Comparison of ENCODE assay signal across 10 mouse cellular contexts in the genomic region with DNA sequence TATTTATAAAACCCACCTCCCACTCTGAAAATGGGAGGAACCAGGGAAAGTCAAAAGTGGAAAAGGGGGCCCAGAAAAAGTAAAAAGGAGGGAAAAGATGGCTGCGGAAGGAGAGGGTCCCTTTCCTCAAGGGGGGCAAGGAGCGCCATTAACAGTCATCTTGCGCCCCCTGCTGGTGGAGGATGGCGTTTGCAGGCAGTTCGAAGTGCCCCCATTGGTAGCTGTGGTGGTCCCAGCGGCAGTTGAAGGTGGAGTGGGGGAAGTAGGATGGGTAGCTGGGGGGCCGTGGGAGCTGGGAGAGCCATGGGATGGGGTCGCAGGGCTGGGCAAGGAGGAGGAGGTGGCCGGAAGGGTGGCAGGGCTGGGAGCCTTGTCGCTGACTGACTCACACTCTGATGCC. TPM values are rescaled to one million over a fixed set of nuclear protein-coding genes. Genes with fewer than 3 reads are reported as not detected.
DNase-seq lines count a peak whose midpoint lies in the region; TF ChIP-seq lines count a peak whose summit lies in the region.
"Had no signal": no experiment of that assay in that cellular context is flagged by ENCODE, and none has a peak within 500 bp of the region (broad histone marks: within the 10 kb centered on the region; RNA-seq: fewer than 3 reads in every experiment).

No protein-coding gene starts in this region.

- H3K27ac ChIP-seq in layer of hippocampus, adult 2 months, result no peak overlapping the region
- H3K27ac ChIP-seq: heart, embryonic 13.5 days had no signal

- TF ChIP-seq CTCF in layer of hippocampus, adult 2 months (conservative IDR thresholded peaks at IDR 0.05), result peak; percentile 86

- H3K4me3 ChIP-seq in layer of hippocampus, adult 2 months, result no peak overlapping the region
- H3K4me3 ChIP-seq: heart, embryonic 13.5 days; megakaryocyte, embryonic 14.5 days had no signal

- DNase-seq in adrenal gland, adult 2 months, result peak; percentile 55
- no peak for DNase-seq in adrenal gland, adult 8-10 months
- peak; percentile 39 to 75 for DNase-seq in layer of hippocampus, adult 2 months (ENCODE audit: low spot score in 2 of 2)
- no peak for DNase-seq in layer of hippocampus, adult 9-10 months (ENCODE audit: low spot score)
- DNase-seq in adrenal gland, postnatal 36 days, result peak; percentile 64 to 74
- peak; percentile 57 for DNase-seq in gastrocnemius, postnatal 14 days
- peak; percentile 46 for DNase-seq in lung, postnatal 25 days (ENCODE audit: low spot score)
- peak; percentile 44 to 59 for DNase-seq in thymus, adult 18-20 months

- intact Hi-C loops in gastrocnemius, postnatal 14 days (cut with DNase I; ENCODE audit: low total_unique reads), result loop anchor here (2.0 kb wide), 2 partner anchors 43 to 49 kb away; no protein-coding TSS in a partner anchor

RNA-seq across cellular contexts. Expression of a gene that starts 4.2 kb away (rescaled TPM):
- 100 to 1,000 TPM; 183 to 265 TPM for total RNA-seq in adrenal gland, adult 2 months (2021)
- polyA plus RNA-seq in adrenal gland, adult 2 months (2012; rRNA removed), result 61.6 and 66.4 TPM in 2 replicates
- total RNA-seq in adrenal gland, adult 8-10 months (2022), result 100 to 1,000 TPM; 153 to 194 (median 169) TPM
- 10 to 100 TPM; 45.5 to 49.3 TPM for total RNA-seq in layer of hippocampus, adult 2 months (2021)
- 100 to 1,000 TPM; 187 to 222 TPM for total RNA-seq in adrenal gland, postnatal 36 days (2021)
- total RNA-seq in gastrocnemius, postnatal 14 days (2021), result 100 to 1,000 TPM; 105 to 116 TPM

RNA-seq across cellular contexts. Expression of a gene that starts 10.4 kb away (rescaled TPM):
- total RNA-seq in adrenal gland, adult 2 months (2021), result 10 to 100 TPM; 19.8 to 26.1 TPM
- 89.5 and 107 TPM in 2 replicates for polyA plus RNA-seq in adrenal gland, adult 2 months (2012; rRNA removed)
- 10 to 100 TPM; 22.2 to 48.5 (median 32.1) TPM for total RNA-seq in adrenal gland, adult 8-10 months (2022)
- total RNA-seq in layer of hippocampus, adult 2 months (2021), result 10 to 100 TPM; 29.1 to 31.1 TPM
- 10 to 100 TPM; 25.7 to 28.5 TPM for total RNA-seq in adrenal gland, postnatal 36 days (2021)
- total RNA-seq in gastrocnemius, postnatal 14 days (2021), result 1 to 10 TPM; 6.5 to 7.7 TPM

RNA-seq across cellular contexts. Expression of a gene that starts 13.3 kb away (rescaled TPM):
- 100 to 1,000 TPM; 224 to 239 TPM for total RNA-seq in adrenal gland, adult 2 months (2021)
- 247 and 261 TPM in 2 replicates for polyA plus RNA-seq in adrenal gland, adult 2 months (2012; rRNA removed)
- 100 to 1,000 TPM; 197 to 238 (median 210) TPM for total RNA-seq in adrenal gland, adult 8-10 months (2022)
- 100 to 1,000 TPM; 128 to 133 TPM for total RNA-seq in layer of hippocampus, adult 2 months (2021)
- total RNA-seq in adrenal gland, postnatal 36 days (2021), result 100 to 1,000 TPM; 227 to 235 TPM
- 100 to 1,000 TPM; 146 to 154 TPM for total RNA-seq in gastrocnemius, postnatal 14 days (2021)

RNA-seq across cellular contexts. Expression of a gene that starts 26.6 kb away (rescaled TPM):
- 10 to 100 TPM; 30.6 to 51.2 TPM for total RNA-seq in adrenal gland, adult 2 months (2021)
- polyA plus RNA-seq in adrenal gland, adult 2 months (2012; rRNA removed), result 73.0 and 85.8 TPM in 2 replicates
- total RNA-seq in adrenal gland, adult 8-10 months (2022), result 10 to 100 TPM; 53.1 to 99.4 (median 71.8) TPM
- total RNA-seq in layer of hippocampus, adult 2 months (2021), result 100 to 1,000 TPM; 122 to 124 TPM
- 10 to 100 TPM; 38.6 to 41.5 TPM for total RNA-seq in adrenal gland, postnatal 36 days (2021)
- 10 to 100 TPM; 26.2 to 27.4 TPM for total RNA-seq in gastrocnemius, postnatal 14 days (2021)

RNA-seq across cellular contexts. Expression of a gene that starts 54.6 kb away (rescaled TPM):
- 10 to 100 TPM; 26.9 to 27.2 TPM for total RNA-seq in adrenal gland, adult 2 months (2021)
- polyA plus RNA-seq in adrenal gland, adult 2 months (2012; rRNA removed), result 12.8 and 14.7 TPM in 2 replicates
- 10 to 100 TPM; 25.5 to 35.1 (median 32.2) TPM for total RNA-seq in adrenal gland, adult 8-10 months (2022)
- 100 to 1,000 TPM; 106 to 109 TPM for total RNA-seq in layer of hippocampus, adult 2 months (2021)
- 10 to 100 TPM; 27.5 to 29.6 TPM for total RNA-seq in adrenal gland, postnatal 36 days (2021)
- total RNA-seq in gastrocnemius, postnatal 14 days (2021), result 10 to 100 TPM; 33.3 to 38.5 TPM

Comparison
In these comparisons a context has a peak if more than half of its experiments do, and no peak if none do; other contexts are left out.
1. DNase-seq: peak in adrenal gland, adult 2 months (single experiment), layer of hippocampus, adult 2 months (2 of 2), adrenal gland, postnatal 36 days (2 of 2), gastrocnemius, postnatal 14 days (single experiment), lung, postnatal 25 days (single experiment) and thymus, adult 18-20 months (2 of 2); none in adrenal gland, adult 8-10 months (single experiment) and layer of hippocampus, adult 9-10 months (single experiment).